Mouse (Mus musculus): ENCODE data around the gene Cgnl1. TPM values are rescaled to one million over a fixed set of nuclear protein-coding genes. Genes with fewer than 3 reads are reported as not detected.
"Not testable (repeated sequence)": the region's sequence is repeated elsewhere in the genome, so short reads cannot be mapped to it uniquely, and the experiment has no call there.

Cgnl1 gene
- total and polyA plus RNA-seq, 2 experiments from 2014 or later, result 4.9 to 5.7 TPM

GRCm38 (mm10) chr9:71624793-71625495 lies 146.5 kb downstream of the Cgnl1 start:
- Histone ChIP-seq H3K9ac (replicated peaks; ENCODE audit: low read length, poor library complexity, severe bottlenecking) (no peak overlapping the region), H3K4me2 (ENCODE audit: low read depth, low read length, poor library complexity, severe bottlenecking) (no peak overlapping the region), H3K4me3 (ENCODE audit: low read depth, low read length) (no peak overlapping the region), H3K36me3 (ENCODE audit: insufficient read depth, low read length) (no peaks in the 10 kb centered on the region), H3K27me3 (ENCODE audit: insufficient read depth, low read length) (no peaks in the 10 kb centered on the region), H3K4me1 (ENCODE audit: insufficient read depth, low read length) (0 out of 2 replicates have a peak, but pooled peaks cover 4% of the 10 kb centered on the region), H3K27ac (ENCODE audit: low read depth, low read length) (no peak overlapping the region), H3K9me3 (ENCODE audit: low read length) (no peaks in the 10 kb centered on the region)
- peak; percentile 66 for TF ChIP-seq CTCF (IDR thresholded peaks at IDR 0.05)
- DNase-seq (ENCODE audit: low spot score), result peak; percentile 48
- 50% methylated on average over 10 of the region's 10 CpGs for WGBS
- no peak for ATAC-seq (ENCODE audit: low FRiP score)

- peak; percentile 94 for TF ChIP-seq CTCF (IDR thresholded peaks at IDR 0.05)
- DNase-seq (ENCODE audit: low spot score), result peak; percentile 83
These were observed 147.4 kb downstream of the Cgnl1 start for GRCm38 (mm10) chr9:71623871-71624569.

GRCm38 (mm10) chr9:71622593-71622992 lies 148.8 kb downstream of the Cgnl1 start:
- no peak overlapping the region for H3K9ac ChIP-seq (replicated peaks; ENCODE audit: low read length, poor library complexity, severe bottlenecking)
- ATAC-seq (ENCODE audit: low FRiP score) (no peak), DNase-seq (ENCODE audit: low spot score) (no peak)
- H3K27ac ChIP-seq (ENCODE audit: low read depth, low read length), result no peak overlapping the region
- H3K36me3 ChIP-seq (ENCODE audit: insufficient read depth, low read length), result no peaks in the 10 kb centered on the region
- no peaks in the 10 kb centered on the region for H3K27me3 ChIP-seq (ENCODE audit: insufficient read depth, low read length)
- H3K4me3 ChIP-seq (ENCODE audit: low read depth, low read length), result no peak overlapping the region
- TF ChIP-seq CTCF (IDR thresholded peaks at IDR 0.05), result no peak
- 64% methylated on average over 3 of the region's 3 CpGs for WGBS
- H3K4me2 ChIP-seq (ENCODE audit: low read depth, low read length, poor library complexity, severe bottlenecking), result no peak overlapping the region
- H3K4me1 ChIP-seq (ENCODE audit: insufficient read depth, low read length), result 0 out of 2 replicates have a peak, but pooled peaks cover 4% of the 10 kb centered on the region
- no peaks in the 10 kb centered on the region for H3K9me3 ChIP-seq (ENCODE audit: low read length)

More at GRCm38 (mm10) chr9:71623871-71624569, 147.4 kb downstream of the Cgnl1 start:
- Histone ChIP-seq H3K4me2 (ENCODE audit: low read depth, low read length, poor library complexity, severe bottlenecking) (no peak overlapping the region), H3K27me3 (ENCODE audit: insufficient read depth, low read length) (no peaks in the 10 kb centered on the region), H3K9ac (replicated peaks; ENCODE audit: low read length, poor library complexity, severe bottlenecking) (no peak overlapping the region), H3K36me3 (ENCODE audit: insufficient read depth, low read length) (no peaks in the 10 kb centered on the region), H3K4me1 (ENCODE audit: insufficient read depth, low read length) (0 out of 2 replicates have a peak, but pooled peaks cover 4% of the 10 kb centered on the region), H3K4me3 (ENCODE audit: low read depth, low read length) (no peak overlapping the region), H3K9me3 (ENCODE audit: low read length) (no peaks in the 10 kb centered on the region), H3K27ac (ENCODE audit: low read depth, low read length) (no peak overlapping the region)
- peak; percentile 58; the same call in 1 of the 2 replicates for ATAC-seq (ENCODE audit: low FRiP score)
- 30% methylated on average over 4 of the region's 4 CpGs for WGBS

- H3K27me3 ChIP-seq (ENCODE audit: insufficient read depth, low read length), result no peaks in the 10 kb centered on the region
- H3K9me3 ChIP-seq (ENCODE audit: low read length), result no peaks in the 10 kb centered on the region
- DNase-seq (ENCODE audit: low spot score), result no peak
- H3K9ac ChIP-seq (replicated peaks; ENCODE audit: low read length, poor library complexity, severe bottlenecking), result no peak overlapping the region
- H3K36me3 ChIP-seq (ENCODE audit: insufficient read depth, low read length), result no peaks in the 10 kb centered on the region
- TF ChIP-seq CTCF (IDR thresholded peaks at IDR 0.05), result no peak
- no peak overlapping the region for H3K4me3 ChIP-seq (ENCODE audit: low read depth, low read length)
- 89% methylated on average over 4 of the region's 4 CpGs for WGBS
- H3K27ac ChIP-seq (ENCODE audit: low read depth, low read length), result no peak overlapping the region
- H3K4me2 ChIP-seq (ENCODE audit: low read depth, low read length, poor library complexity, severe bottlenecking), result no peak overlapping the region
- no peak for ATAC-seq (ENCODE audit: low FRiP score)
- H3K4me1 ChIP-seq (ENCODE audit: insufficient read depth, low read length), result 0 out of 2 replicates have a peak, but pooled peaks cover 4% of the 10 kb centered on the region
These were observed 149.4 kb downstream of the Cgnl1 start for GRCm38 (mm10) chr9:71621968-71622367.

GRCm38 (mm10) chr9:71620116-71620515 lies 151.3 kb downstream of the Cgnl1 start:
- H3K27ac ChIP-seq (ENCODE audit: low read depth, low read length); H3K9me3 ChIP-seq (ENCODE audit: low read length); DNase-seq (ENCODE audit: low spot score); H3K4me3 ChIP-seq (ENCODE audit: low read depth, low read length); H3K27me3 ChIP-seq (ENCODE audit: insufficient read depth, low read length); H3K4me2 ChIP-seq (ENCODE audit: low read depth, low read length, poor library complexity, severe bottlenecking); ATAC-seq (ENCODE audit: low FRiP score); H3K9ac ChIP-seq (replicated peaks; ENCODE audit: low read length, poor library complexity, severe bottlenecking); H3K36me3 ChIP-seq (ENCODE audit: insufficient read depth, low read length); H3K4me1 ChIP-seq (ENCODE audit: insufficient read depth, low read length): not testable (repeated sequence)
- WGBS, result 83% methylated on average over 5 of the region's 5 CpGs

GRCm38 (mm10) chr9:71617363-71617762 lies 154.0 kb downstream of the Cgnl1 start:
- ATAC-seq (ENCODE audit: low FRiP score) (no peak), DNase-seq (ENCODE audit: low spot score) (peak; percentile 24)
- no peaks in the 10 kb centered on the region for H3K27me3 ChIP-seq (ENCODE audit: insufficient read depth, low read length)
- no peaks in the 10 kb centered on the region for H3K9me3 ChIP-seq (ENCODE audit: low read length)
- no peak overlapping the region for H3K27ac ChIP-seq (ENCODE audit: low read depth, low read length)
- 59% methylated on average over 8 of the region's 8 CpGs for WGBS
- peak; percentile 65 for TF ChIP-seq CTCF (IDR thresholded peaks at IDR 0.05)
- no peak overlapping the region for H3K4me2 ChIP-seq (ENCODE audit: low read depth, low read length, poor library complexity, severe bottlenecking)
- no peaks in the 10 kb centered on the region for H3K4me1 ChIP-seq (ENCODE audit: insufficient read depth, low read length)
- H3K9ac ChIP-seq (replicated peaks; ENCODE audit: low read length, poor library complexity, severe bottlenecking), result no peak overlapping the region
- H3K36me3 ChIP-seq (ENCODE audit: insufficient read depth, low read length), result no peaks in the 10 kb centered on the region
- H3K4me3 ChIP-seq (ENCODE audit: low read depth, low read length), result no peak overlapping the region

All from midbrain, postnatal 0 days (tissue).